Mouse (Mus musculus) liver, embryonic 13.5 days (tissue): ENCODE data around the gene Cadps2. TPM values are rescaled to one million over a fixed set of nuclear protein-coding genes. Genes with fewer than 3 reads are reported as not detected.

Experiments
- ATAC-seq: fragments of 200-750 bp; cut with Nextera tagmentation; 2 replicates; pipeline ENCODE4 v1.8.0; 2017; ENCODE audit warnings: low read depth, mild to moderate bottlenecking, moderate number of reproducible peaks, moderate library complexity
- DNase-seq: peaks from one replicate; pipeline ENCODE4 v3.0.0; 2022
- H3K27ac ChIP-seq: fragments of 300-500 bp; sonication (generic); 2 replicates; pipeline ENCODE4 v1.5.1; 2015; ENCODE audit warnings: moderate library complexity, mild to moderate bottlenecking, inconsistent platforms
- H3K27me3 ChIP-seq: fragments of 300-500 bp; sonication (generic); 2 replicates; pipeline ENCODE4 v1.6.1; 2015; ENCODE audit warnings: mild to moderate bottlenecking, inconsistent platforms
- H3K36me3 ChIP-seq: fragments of 300-500 bp; sonication (generic); 2 replicates; pipeline ENCODE4 v1.6.1; 2015; ENCODE audit warnings: mild to moderate bottlenecking, inconsistent platforms
- H3K4me1 ChIP-seq: fragments of 300-500 bp; sonication (generic); replicated peaks from 2 replicates; pipeline ENCODE4 v1.6.1; 2015; ENCODE audit warnings: inconsistent platforms
- H3K4me2 ChIP-seq: fragments of 300-500 bp; sonication (generic); 2 replicates; pipeline ENCODE4 v1.6.1; 2015; ENCODE audit warnings: inconsistent platforms, mild to moderate bottlenecking, moderate library complexity
- H3K4me3 ChIP-seq: fragments of 300-500 bp; sonication (generic); replicated peaks from 2 replicates; pipeline ENCODE4 v1.5.1; 2015; ENCODE audit warnings: mild to moderate bottlenecking, inconsistent platforms
- H3K9ac ChIP-seq: fragments of 300-500 bp; sonication (generic); 2 replicates; pipeline ENCODE4 v1.6.1; 2015; ENCODE audit warnings: mild to moderate bottlenecking, inconsistent platforms
- H3K9me3 ChIP-seq: fragments of 300-500 bp; sonication (generic); replicated peaks from 2 replicates; pipeline ENCODE4 v1.6.1; 2016; ENCODE audit warnings: inconsistent platforms
- WGBS: fragments of 180-500 bp; shearing (Covaris S2); methylation state at CpG from one replicate; pipeline ENCODE4 v1.1.7; 2015; ENCODE audit not compliant: insufficient replicate concordance; 5-methylcytosine and 5-hydroxymethylcytosine counted together
- polyA plus RNA-seq: library from polyadenylated mRNA; unstranded; fragments of >200 nt; fragmentation: Nextera tagmentation; extraction: Ambion mirVana; gene quantifications from 2 replicates; pipeline ENCODE4 v1.2.1, GENCODE M21; 2015

The Cadps2 gene
- polyA plus RNA-seq, 1 experiment from 2014 or later: 0.10 TPM

DNA sequence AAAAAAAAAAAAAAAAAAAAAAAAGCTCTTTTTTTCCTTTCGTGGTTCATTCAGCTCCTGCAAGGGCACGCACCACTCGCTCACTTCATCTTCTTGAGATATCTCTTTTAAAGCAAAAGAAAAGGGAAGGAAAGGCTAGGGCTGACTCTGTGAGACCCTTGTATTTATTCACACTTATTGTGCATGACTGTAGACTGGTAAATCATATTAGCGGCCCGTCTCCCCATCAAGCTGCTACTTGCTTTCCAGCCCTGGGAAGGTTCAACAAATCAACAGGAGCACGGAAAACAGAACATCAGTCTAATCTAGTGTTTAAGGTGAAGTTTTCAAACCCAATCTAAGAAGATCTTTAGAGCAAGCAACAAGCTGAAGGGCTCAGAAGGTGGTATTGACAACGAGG is 566.7 kb downstream of the Cadps2 start:
- H3K4me3 ChIP-seq: no peak overlapping the region
- DNase-seq (no peak), ATAC-seq (no peak)
- no peak overlapping the region for H3K4me2 ChIP-seq
- WGBS: 27% methylated on average over 7 of the region's 7 CpGs
- no peaks in the 10 kb centered on the region for H3K4me1 ChIP-seq
- H3K9ac ChIP-seq: no peak overlapping the region
- H3K9me3 ChIP-seq: no peaks in the 10 kb centered on the region
- H3K36me3 ChIP-seq: no peaks in the 10 kb centered on the region
- H3K27me3 ChIP-seq: peaks cover 14% of the 10 kb centered on the region; the same call in 1 of the 2 replicates
- no peak overlapping the region for H3K27ac ChIP-seq

DNA sequence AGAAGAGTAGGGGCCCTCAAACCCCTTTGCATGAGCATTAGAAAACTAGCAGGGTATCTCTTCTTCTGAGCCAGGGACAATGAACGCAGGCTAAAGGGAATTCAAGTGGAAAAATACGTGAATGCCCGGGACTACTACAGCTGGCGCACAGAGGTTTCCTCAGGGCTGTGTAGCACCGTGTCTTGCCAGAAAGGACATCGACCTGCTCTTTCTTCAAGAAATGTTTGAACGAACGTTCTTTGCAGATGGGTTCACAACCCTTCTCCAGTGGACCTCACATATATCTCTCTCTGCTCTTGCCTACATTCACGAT is 578.5 kb downstream of the Cadps2 start:
- Histone ChIP-seq H3K27ac (no peak overlapping the region), H3K9me3 (no peaks in the 10 kb centered on the region), H3K36me3 (no peaks in the 10 kb centered on the region), H3K4me2 (no peak overlapping the region), H3K4me3 (no peak overlapping the region), H3K9ac (no peak overlapping the region), H3K27me3 (peaks cover 64% of the 10 kb centered on the region), H3K4me1 (no peaks in the 10 kb centered on the region)
- DNase-seq: no peak
- WGBS: 7% methylated on average over 9 of the region's 9 CpGs
- no peak for ATAC-seq

DNA sequence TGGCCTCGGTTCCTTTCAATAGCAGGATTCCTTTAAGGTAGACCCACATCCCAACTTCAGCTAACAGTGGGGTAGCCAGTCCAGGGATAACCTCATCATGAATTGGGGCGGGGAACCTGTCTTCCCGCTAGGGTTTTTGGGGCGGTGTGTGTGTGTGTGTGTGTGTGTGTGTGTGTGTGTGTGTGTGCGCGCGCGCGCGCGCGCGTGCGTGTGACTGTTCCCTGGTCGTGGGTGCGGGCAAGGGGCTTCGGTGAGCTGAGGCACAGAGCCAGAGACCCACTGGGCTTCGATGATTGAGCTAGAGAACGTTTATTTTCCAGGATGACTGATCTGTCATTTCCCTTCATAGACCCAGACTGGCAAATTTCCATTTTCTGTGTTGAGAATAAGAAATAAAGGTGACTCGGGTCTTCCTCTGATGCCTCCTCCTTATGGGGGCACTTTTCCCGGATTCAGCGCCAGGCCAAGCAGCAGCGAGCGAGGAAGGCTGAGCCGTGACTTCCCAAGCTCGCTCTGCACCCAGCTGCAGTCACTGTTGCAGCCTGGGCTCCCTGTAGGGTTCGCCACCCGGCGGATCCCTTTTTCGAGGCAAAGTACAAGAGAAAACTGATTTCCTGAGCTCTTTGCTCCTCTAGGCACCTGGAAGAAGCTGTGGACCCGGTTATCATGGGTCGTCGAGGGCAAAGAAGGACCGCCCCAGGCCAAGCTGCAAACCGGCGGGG is 579.0 kb downstream of the Cadps2 start:
- ATAC-seq (no peak), DNase-seq (no peak)
- 5% methylated on average over 36 of the region's 36 CpGs for WGBS
- no peaks in the 10 kb centered on the region for H3K9me3 ChIP-seq
- H3K27me3 ChIP-seq: peaks cover 69% of the 10 kb centered on the region
- H3K36me3 ChIP-seq: no peaks in the 10 kb centered on the region
- H3K27ac ChIP-seq: no peak overlapping the region
- H3K4me3 ChIP-seq: no peak overlapping the region
- no peak overlapping the region for H3K9ac ChIP-seq
- no peaks in the 10 kb centered on the region for H3K4me1 ChIP-seq
- no peak overlapping the region for H3K4me2 ChIP-seq

DNA sequence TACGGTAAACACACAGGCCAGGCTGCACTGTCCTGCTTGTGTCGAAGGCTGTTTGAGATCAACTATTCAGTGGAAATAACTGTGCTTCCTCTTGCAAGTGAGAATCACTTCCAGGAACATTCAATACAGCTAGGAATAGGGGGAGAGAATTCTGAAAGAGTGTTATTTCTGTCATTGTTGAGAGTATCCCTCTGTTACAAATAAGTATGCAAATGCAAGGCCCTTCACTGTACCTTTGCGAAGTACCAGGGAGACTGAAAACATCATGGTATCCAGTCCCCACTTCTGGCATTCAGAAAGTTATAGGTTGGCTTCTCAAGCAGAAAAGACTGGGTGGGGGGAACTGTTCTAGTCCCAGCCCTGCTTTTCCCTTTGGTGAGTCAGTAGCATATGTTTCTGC is 581.2 kb downstream of the Cadps2 start:
- Histone ChIP-seq H3K27ac (no peak overlapping the region), H3K4me3 (no peak overlapping the region), H3K9ac (no peak overlapping the region), H3K9me3 (no peaks in the 10 kb centered on the region), H3K4me2 (no peak overlapping the region), H3K27me3 (peaks cover 85% of the 10 kb centered on the region), H3K36me3 (no peaks in the 10 kb centered on the region), H3K4me1 (no peaks in the 10 kb centered on the region)
- DNase-seq (no peak), ATAC-seq (no peak)
- 25% methylated on average over 3 of the region's 3 CpGs for WGBS

DNA sequence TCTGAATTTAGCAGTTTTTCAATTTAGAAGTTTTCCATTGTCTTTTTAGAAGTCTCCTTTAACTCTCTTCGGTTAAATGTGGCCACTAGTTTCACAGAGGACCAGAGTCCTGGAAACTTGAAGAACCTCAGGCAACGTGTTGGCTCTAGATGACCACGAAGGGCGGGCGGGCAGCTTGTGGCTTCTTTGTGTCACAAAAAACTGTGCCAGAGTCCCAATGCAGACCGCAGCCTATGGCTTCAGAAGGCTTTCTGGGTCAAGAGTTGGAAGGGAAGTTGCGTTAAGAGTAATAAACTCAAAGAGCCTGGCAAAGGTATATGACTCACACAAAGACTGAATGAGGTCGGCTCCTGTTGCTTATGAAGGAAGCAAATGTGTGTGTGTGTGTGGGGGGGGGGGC is 584.1 kb downstream of the Cadps2 start:
- Histone ChIP-seq H3K27me3 (peaks cover 90% of the 10 kb centered on the region), H3K4me3 (no peak overlapping the region), H3K4me2 (no peak overlapping the region), H3K9ac (no peak overlapping the region), H3K27ac (no peak overlapping the region), H3K36me3 (no peaks in the 10 kb centered on the region), H3K9me3 (no peaks in the 10 kb centered on the region), H3K4me1 (no peaks in the 10 kb centered on the region)
- no peak for DNase-seq
- no peak for ATAC-seq
- WGBS: 4% methylated on average over 8 of the region's 8 CpGs

DNA sequence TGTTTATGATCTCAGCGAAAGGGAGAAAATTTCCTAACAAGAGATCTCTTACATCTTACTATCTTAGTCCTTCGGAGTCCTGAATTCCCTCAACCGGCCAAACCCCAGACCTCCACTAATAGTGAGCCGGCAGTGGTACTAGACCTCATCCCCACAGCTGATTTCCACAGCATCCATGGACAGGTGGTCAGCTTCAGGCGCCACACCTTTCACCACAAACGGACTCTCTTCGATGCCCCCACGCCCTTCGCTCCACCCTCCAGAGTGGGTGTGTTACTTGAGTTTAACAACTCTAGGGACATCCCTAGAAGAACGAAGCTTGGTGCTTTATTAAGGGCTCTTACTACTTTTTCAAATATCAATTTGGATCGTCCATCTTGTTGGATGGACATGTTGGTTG is 584.6 kb downstream of the Cadps2 start:
- Histone ChIP-seq H3K4me2 (no peak overlapping the region), H3K36me3 (no peaks in the 10 kb centered on the region), H3K4me3 (no peak overlapping the region), H3K9ac (no peak overlapping the region), H3K27me3 (peaks cover 90% of the 10 kb centered on the region), H3K9me3 (no peaks in the 10 kb centered on the region), H3K27ac (no peak overlapping the region), H3K4me1 (no peaks in the 10 kb centered on the region)
- DNase-seq (no peak), ATAC-seq (no peak)
- 3% methylated on average over 11 of the region's 11 CpGs for WGBS

DNA sequence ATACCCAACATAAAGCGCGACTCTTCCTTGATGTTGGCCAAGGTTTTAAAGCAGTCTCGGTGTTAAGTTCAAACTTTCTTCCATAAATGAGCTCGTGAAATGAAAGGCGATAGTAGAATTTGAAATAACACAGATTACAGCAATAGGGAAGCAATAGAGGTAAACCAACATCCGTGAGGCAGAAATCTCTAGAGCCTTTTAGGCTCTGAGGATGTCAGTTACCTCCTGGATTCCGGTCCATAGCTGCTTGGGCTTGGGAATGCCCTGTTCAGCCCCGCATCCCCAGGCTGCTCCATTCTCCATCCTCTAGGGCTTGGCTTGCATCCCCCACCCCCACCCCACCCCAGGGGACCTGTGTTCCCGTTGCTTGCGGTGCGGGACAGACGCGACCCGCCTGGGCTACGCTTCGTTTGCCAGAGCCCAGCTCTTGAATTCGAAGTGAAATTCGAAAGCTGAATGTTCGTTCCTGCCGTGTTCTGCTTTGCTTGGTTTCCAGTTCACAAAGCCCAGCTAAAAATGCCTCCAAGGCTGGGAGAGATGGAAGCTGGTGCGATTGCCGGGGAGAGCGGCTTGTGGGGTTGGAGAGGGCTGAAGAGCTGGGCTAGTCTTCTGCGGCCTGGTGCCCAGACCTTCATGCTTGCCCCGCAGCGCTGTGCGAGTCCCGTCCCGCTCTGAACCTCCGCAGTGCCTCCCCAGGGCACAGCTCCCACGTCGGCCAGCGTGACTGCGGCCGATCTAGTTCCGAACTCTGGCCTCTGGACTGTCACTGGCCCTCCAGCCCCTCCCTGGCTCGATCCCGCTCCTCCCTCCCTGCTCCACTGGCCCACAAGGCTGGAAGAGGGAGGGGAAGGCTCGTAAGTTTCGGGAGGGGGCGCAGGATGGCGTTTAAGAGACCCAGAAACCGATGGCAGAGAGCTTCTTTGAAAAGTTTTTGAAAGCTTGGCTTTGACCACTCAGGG is 585.6 kb downstream of the Cadps2 start:
- ATAC-seq: no peak
- Histone ChIP-seq H3K9ac (no peak overlapping the region), H3K4me3 (no peak overlapping the region), H3K27me3 (peaks cover 90% of the 10 kb centered on the region), H3K4me1 (no peaks in the 10 kb centered on the region), H3K36me3 (no peaks in the 10 kb centered on the region), H3K9me3 (no peaks in the 10 kb centered on the region), H3K27ac (no peak overlapping the region), H3K4me2 (no peak overlapping the region)
- no peak for DNase-seq
- WGBS: 2% methylated on average over 43 of the region's 43 CpGs

DNA sequence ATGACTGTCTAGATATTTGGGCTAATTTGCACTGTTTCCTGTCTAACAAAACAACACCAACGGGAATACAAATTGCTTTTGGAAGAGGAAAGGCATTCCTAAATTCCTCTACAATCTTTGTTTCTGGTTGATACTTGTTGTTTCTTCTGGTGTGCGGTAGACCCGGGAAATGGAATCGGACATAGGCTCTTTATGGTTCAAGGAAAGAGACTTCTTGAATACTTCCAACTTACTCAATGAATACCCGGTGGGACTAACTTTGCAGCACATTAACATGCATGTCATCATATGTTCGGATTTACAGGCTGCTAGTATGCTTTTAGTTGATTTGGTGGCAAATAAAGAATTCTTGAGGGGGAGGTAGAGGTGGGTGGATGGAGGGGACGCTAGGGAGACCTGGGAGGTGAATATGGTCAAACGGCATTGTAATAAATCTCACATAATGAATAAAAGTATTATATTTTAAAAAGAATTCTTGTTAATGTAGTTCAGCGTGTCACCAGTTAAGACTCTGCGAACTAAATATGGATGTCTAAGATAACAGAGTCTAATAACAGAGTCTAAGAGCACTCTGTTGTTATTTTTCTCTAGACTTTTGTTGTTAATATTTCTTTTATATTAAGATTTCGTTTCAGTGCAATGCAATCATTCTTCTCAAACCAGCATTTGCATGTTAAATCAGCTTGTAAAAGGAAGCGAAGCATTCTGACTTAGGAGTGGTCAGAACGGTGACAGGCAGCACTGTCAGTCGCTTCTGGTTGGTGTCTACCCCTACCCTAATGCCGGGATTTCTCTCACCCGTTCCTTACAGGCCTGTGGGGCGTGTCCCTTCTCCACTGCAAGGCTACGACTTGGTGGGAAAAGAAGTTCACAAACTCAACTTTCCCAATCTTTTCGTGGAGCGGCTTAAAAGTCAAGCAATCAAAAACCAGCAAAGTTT is 586.8 kb downstream of the Cadps2 start:
- no peak overlapping the region for H3K4me3 ChIP-seq
- peaks cover 90% of the 10 kb centered on the region for H3K27me3 ChIP-seq
- H3K9ac ChIP-seq: no peak overlapping the region
- no peaks in the 10 kb centered on the region for H3K9me3 ChIP-seq
- no peak overlapping the region for H3K4me2 ChIP-seq
- H3K27ac ChIP-seq: no peak overlapping the region
- H3K36me3 ChIP-seq: no peaks in the 10 kb centered on the region
- H3K4me1 ChIP-seq: no peaks in the 10 kb centered on the region
- no peak for ATAC-seq
- no peak for DNase-seq
- WGBS: 4% methylated on average over 20 of the region's 20 CpGs

DNA sequence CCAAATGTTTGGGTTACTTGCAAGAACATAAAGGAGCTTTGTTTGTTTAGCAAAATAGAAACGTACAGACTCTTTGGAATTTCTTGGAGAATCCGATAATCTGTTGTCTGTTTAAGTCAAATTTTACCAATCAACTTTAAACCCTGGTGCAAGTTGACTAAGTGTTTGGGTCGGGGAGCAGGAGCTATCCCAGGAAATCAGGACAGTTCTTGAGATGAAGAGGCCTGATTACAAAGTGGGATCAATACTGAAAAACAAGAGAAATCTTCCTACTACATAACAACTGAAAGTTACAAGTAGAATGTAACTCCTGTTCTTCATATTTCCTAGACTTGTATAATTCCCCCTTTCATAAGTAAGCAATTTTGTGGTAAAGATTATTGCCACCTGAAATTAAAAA is 587.8 kb downstream of the Cadps2 start:
- Histone ChIP-seq H3K4me1 (no peaks in the 10 kb centered on the region), H3K27me3 (peaks cover 94% of the 10 kb centered on the region), H3K36me3 (no peaks in the 10 kb centered on the region), H3K27ac (no peak overlapping the region), H3K4me2 (no peak overlapping the region), H3K9ac (no peak overlapping the region), H3K9me3 (no peaks in the 10 kb centered on the region), H3K4me3 (no peak overlapping the region)
- no peak for DNase-seq
- WGBS: 8% methylated on average over 3 of the region's 3 CpGs
- ATAC-seq: no peak

DNA sequence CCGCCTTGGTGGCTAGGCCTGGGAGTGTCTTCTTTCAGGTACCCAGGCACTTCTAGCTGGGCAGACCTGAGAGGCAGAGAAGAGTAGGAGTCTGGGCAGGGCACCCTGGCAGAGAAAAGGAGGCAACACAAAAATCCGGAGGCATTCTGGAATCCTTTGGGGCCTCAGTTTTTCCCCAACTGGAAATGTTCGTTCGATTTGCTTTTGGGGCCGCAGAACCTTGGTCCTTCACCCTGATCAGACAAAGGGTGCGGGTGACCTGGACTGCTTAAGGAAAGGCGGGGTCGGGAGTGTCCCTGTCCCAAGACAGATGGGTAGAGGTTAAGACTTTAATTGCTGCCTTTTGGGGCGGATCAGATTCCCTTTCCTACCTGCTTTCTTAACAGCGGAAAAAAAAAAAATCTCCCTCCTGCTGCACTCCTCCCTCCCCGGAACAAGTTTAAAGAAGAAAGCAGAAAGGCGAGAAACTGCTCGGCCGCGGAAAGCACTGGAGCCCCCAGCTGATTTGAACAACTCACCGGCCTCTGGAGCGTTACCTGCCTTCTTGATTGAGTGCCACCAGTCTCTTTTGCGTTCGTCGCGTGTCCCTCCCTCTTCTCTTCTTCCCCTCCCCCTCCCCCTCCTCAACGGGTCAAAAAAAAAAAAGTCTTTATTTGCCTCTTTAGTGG is 588.8 kb downstream of the Cadps2 start:
- DNase-seq: no peak
- peaks cover 94% of the 10 kb centered on the region for H3K27me3 ChIP-seq
- no peak overlapping the region for H3K4me3 ChIP-seq
- H3K4me2 ChIP-seq: no peak overlapping the region
- no peaks in the 10 kb centered on the region for H3K4me1 ChIP-seq
- 2% methylated on average over 22 of the region's 22 CpGs for WGBS
- no peaks in the 10 kb centered on the region for H3K9me3 ChIP-seq
- H3K9ac ChIP-seq: no peak overlapping the region
- H3K27ac ChIP-seq: no peak overlapping the region
- ATAC-seq: no peak
- no peaks in the 10 kb centered on the region for H3K36me3 ChIP-seq
